Mouse (Mus musculus) right cerebral cortex, postnatal 4 days (tissue): ENCODE measurements around the gene Trip6.

Source experiments
- DNase-seq: peaks from one replicate; pipeline ENCODE4 v3.0.0-alpha.2; 2022

Gene Trip6

DNA sequence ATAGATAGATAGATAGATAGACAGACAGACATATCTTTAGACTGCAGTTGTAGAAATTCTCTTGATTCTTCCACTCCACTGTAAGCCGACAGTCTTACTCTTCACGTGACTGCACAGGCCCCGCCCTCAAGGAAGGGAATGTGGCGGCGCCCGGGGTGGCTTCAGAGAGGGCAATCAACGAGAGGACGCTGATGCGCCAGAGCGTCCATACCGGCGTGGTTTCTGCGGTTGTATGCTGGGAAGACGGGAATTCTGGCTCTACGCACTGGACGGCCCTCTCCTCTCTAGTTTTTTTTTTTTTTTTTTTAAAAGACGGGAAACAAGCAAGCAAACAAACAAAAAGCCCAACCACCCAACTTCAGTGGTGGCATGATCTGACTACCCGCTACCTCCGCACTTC lies 24.1 kb upstream of the Trip6 start:
- DNase-seq, result peak; percentile 90

DNA sequence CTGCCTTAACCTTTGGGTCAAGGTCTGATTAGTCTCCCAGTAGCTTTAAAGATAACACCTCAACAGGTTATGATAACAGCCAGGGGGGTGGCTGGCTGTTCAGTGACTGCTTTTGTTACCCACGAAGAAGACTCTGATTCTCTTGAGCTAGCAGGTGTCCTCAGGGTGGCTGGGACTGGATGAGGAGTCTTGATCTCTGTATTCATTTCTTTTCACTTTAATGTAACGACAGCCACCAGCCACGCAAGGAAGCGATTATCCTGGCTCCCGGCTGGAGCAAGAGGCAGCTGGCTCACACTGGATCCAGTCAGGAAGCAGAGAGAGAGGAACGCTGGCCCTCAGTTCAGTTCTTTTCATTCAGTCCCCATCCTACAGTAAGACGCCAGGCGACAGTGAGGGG lies 23.0 kb upstream of the Trip6 start:
- no peak for DNase-seq

DNA sequence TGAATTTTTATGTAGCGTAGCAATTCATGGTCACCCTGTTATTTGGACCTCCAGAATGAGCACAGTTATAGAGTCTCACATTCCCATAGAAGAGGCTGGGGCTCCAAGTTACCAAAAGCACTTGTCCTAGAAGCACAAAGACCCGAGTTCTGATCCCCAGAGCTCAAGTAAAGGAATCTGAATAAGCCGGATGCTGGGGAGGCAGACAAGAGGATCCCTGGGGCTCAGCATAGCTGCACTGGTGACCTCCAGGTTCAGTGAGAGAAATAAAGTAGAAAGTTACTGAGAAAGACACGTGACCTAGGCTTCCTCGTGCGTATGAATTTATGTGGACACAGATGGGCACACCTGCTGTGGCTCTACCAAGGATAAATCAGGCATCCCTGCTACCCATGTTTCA lies 20.9 kb upstream of the Trip6 start:
- no peak for DNase-seq

DNA sequence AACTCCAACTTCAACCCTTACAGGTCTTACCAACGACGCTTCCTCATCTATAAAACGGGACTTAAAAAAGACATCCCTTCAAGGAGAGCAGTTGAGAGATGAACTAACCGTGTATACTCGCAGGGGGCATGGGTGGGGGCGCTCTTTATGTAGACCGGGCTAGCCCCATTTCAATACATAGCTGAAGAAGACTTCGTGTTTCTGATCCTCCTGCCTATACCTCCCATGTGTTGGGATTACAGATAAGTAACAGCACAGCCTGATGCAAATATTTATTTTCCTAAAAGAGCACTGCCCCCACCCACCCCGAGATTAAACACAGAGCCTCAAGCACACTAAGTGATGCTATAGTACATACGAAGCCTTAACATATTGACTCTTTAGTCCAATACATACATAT lies 20.1 kb upstream of the Trip6 start:
- DNase-seq, result no peak

DNA sequence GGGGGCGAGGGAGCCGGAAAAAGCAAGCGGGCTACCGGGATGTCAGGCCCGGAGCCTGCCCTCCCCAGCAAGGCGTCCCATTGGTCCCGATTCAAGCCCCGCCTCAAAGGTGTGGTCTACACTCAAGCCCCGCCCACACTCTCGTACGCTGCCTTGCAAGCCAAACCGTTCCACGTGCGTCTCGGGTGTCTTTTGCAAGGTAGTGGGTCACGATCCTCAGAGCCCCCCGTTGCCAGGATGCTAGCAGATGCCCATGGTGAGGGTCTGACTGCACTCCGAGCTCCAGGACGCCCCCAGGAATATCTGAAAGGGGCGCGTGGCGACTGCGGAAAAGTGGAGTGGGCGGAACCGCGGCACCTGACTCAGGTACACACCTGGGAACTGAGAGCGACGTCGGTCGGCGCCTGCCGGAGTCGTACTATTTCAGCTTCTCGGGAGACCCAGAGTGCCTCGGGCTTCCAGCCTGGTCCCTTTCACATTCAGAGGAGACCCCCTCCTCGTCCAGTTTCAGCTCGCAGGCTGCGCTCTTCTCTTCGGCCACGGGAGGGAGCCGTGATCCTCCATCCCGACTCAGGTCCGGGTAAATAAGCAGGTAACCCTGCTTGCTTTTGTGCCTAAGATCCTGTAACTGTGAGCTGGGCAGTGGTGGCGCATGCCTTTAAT lies 19.4 kb upstream of the Trip6 start, which contains the start of gene Slc12a9:
TSS of gene Slc12a9 (minus strand) at position 86 of the 663 bp plus-strand sequence.
- peak; percentile 94 for DNase-seq

DNA sequence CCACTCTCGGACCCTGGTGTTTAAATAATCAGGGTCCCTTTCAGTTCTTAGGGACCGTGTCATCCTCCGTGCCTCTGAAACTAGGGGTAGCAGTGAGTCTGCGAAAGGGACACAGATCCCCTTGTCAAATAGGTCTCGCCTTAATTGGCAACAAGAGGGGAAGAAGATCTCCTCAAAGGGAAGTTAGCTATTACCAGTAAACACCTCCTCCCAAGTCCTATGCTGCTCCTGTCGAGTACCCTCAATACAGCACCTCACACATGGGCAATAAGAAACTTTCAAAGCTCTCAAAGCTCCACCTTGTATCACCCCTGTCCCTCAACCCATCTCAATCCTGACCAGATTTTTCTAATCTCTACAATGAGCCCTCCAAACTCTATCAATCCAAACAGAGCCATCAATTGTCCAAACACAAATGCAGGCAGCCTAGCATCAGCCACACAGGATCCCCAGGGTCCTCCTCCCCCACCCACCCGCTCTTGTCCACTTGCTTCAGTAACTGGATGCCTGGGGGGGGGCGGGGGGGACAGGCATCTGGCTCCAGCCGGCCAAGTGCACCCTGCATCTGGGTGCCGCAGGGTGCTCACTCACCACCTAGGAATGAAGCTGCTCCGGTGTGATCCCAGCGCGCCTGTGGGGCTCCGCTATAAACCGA lies 18.8 kb upstream of the Trip6 start:
- DNase-seq, result no peak

DNA sequence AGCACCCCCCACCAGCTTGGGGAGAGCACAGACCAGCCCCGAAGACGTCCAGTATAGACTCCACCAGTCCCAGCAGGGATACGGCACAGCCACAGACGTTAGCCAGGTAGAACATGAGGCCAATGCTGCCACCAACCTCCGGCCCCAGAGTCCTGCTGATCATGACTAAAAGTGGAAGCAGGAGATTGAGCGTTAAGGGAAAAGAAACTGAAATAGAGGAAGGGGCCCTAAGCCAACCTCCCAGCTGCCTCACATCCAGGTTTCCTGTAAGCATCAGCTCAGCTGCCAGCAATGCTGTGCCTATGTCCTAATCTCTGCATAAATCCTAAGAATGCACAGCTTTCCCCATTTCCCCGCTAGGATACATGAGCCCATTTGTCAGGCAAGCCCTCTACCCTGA lies 16.7 kb upstream of the Trip6 start:
- no peak for DNase-seq

DNA sequence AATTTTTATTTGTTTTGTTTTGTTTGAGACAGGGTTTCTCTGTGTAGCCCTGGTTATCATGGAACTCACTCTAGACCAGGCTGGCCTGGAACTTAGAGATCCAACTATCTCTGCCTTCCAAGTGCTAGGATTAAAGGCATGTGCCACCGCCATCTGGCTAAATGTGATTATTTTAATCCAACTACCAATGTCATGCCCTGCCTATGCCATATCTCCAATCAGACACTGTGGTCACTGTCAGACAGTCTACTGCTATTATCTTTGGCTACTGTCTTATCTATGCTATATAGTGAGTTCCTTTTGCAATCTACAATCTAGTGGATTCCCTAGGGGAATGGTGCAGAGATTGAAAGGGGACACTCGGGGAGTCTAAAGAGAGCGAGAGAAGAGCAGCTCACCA lies 6.8 kb upstream of the Trip6 start:
- no peak for DNase-seq

DNA sequence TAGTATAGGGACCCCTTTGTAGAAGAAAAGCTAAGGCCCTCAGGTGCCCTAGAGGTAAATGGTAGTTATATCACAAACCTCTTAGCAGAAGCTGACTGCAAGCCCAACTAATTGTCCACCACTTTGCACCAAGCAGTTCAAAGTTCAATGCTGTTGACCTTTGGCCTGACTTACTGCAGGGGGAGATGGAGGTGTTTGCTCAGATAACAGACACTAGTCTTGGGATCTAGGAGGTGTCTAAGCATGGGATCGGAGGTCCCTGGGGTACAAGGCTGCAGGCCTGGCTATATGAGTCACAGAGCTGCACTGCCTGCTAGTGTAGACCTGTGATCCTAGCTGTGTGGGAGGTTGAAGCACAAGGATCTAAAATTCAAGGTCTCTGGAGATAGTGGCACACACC lies 4.4 kb upstream of the Trip6 start:
- DNase-seq, result no peak

DNA sequence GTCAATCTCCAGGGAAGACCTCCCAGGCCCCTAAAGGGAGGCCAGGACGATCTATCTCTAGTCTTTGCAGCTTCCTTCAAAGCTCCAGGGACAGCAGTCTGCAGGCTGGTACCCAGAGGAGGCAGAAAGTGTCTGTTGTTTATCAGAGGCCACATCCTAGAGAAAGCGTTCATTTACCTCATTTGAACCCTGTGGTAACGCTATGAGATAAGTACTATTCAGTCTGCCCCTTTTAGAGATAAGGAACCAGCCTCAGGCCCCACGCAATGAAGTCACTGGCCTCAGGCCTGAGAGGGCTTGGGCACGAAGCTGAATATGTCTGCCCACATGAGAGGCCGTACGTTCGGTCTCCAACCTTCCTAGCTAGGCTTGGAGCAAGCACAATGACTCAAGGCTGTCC lies 3.2 kb upstream of the Trip6 start:
- DNase-seq, result no peak

DNA sequence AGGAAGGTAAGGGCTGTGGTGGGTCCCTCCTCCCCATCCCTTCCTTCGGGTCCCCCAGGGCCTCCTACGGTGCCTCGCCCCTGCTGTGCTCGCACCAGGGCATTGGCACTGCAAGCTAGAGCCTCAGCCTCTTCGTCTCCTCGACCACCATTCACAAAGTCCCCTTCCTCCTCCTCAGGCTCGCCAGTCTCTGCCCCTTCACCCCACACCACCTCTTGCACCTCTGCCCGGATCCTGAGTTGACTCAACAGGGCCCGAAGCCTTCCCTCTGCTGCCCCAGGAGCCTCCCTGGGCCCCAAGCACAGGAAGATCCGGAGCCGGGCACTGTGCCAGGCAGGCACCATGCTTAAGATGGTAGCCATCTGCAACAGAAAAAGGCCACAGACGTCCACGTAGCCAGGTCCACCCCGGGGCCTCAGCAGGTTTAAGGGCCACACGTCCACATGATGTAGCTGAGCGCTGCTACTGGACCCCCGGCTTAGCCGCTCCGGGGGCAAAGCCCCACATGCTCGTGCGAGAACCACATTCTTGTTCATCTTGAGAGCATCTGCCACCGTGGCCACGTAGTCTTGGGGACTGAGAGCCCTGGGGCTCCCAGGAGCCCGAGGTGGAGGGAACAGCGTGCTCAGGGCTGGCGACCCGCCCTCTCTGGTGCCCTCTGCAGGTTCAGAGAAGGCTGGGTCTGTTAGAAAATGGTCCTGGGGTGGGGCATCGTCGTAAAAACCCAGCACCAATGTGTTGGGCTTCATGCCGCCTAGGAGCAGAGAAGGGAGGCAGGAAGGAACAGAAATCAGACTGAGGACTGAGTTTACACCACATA lies 1.1 kb upstream of the Trip6 start:
- DNase-seq, result peak; percentile 52

DNA sequence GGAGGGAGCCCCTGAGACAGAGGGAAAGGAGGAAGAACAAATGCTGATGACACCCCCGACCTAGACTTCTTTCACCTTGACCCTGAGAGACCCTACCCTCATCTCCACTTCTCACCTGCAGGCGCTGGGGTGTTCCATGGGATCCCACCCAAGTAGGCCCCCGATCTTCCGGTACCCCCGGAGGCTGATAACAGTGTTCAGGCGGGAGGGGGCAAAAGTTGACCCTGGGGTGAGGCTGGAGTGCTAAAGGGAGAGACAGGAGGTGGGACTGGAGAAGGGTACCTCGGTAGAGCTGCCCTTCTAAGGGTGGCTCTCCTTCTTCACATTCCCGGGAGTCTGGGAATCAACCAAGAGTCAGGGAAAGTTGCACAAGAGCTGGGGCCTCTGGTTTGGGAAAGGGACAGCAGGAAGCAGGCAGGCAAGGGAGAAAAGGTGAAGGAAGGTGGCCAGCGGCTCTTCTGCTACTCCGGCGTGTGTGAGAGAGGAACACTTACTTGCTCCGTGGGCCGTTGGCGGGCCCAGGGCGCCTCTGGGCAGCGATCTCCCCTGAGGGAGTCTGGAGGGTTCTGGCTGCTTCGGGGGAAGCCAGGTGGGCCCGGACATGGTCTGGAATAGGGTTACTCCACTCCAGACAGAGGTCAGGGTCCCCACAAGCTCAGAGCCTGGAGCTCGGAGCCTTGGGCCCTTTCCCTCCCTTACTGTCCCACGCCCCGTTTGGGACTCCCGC lies 575 bp downstream of the Trip6 start:
- no peak for DNase-seq

DNA sequence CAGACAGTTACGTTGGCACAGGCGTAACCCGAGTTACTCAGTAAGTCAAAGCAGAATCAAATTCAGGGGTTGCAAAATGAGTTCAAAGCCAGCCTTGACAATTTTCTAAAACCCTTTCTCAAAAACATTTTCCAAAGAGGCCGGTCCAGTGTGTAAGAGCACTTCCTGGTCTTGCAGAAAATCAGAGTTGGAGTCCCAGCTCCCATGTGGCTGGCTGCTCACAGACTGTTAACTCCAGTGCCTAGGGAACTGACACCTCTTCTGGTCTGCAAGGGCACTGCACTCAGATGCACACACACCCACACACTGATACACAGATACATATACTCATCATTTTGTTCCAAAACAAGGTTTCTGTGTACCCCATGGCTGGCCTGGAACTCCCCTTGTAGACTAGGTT lies 5.8 kb downstream of the Trip6 start:
- no peak for DNase-seq

DNA sequence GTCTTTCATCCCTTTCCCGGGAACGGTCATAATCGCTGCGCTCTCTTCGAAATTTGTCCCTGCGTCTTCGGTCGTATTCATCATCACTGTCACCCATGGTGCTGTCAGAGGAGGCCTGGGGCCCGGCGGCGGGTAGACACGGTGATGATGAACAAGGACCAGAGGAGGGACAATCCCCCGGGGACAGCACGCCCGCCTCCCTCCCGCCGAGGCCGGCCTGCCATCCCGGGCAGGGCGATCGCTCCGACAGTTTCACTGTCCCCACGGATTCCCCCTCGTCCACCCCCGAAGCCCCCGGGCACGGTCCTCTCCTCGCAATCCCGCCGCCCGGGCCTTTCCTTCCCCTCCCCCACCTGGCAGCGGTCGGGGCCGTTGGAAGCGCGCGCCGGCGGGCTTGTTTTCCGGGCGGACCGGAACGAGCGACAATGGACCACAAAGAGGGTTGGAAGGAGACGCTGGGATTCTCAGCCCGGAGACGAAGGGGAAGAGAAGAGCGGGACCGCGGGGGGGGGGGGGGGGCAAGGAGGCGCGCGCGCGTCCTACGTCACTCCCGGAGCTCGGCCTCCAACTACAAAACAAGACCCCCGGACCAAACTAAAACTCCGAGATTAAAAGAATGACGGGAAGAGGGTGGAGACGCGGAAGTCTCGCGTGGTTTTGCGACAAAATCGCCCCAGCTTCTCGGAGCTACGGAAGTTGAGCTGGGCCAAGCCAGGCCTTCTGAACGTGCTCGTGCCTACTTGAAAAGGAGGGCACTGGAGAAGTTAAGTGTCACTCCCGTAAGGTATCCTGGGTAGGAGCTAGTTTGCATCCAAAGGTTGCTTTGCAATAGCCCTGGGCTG lies 6.9 kb downstream of the Trip6 start, which contains the start of gene Srrt:
TSS of gene Srrt (minus strand) at position 604 of the 842 bp plus-strand sequence.
- peak; percentile 85 for DNase-seq

DNA sequence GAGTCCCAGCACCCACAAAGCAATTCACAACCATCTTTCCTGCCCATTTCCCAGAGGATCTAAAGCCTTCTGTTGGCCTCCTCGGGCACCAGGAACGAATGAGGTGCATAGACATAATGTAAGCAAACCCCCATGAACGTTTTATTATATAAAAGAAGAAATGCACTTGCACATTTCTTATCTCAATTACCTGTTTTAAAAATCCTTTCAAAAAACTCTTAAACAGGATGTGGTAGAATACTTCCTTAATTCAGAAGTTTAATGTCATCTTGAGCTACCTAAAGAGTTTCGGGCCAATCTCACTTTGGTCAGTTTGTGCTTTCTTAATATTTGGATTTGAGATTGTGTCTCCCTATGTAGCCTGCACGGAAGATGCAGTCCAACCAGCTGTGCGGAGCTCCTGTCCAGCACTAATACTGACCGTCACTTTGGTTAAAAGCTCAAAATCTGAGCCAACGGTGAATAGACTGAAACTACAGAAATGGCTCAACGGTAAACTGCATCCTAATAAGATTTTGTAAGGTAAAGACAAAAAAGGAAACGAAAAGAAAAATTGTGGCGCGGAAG lies 7.7 kb downstream of the Trip6 start:
- DNase-seq, result no peak

DNA sequence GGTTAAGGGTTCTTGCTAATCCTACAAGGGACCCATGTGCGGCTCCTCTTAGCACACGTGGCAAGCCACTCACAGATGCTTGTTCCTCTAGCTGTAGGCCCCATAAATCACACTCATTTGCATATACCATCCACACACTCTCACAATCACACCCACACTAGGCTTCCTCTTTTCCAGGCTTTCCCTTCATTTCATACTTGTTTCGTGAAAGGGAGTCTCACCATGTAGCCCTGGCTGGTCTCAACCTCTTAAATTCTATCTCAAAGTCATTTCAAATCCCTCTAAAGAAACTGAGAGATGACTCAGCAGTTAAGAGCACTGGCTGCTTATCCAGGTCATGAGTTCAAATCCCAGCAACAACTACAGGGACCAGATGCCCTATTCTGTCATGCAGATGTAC lies 8.4 kb downstream of the Trip6 start:
- no peak for DNase-seq

DNA sequence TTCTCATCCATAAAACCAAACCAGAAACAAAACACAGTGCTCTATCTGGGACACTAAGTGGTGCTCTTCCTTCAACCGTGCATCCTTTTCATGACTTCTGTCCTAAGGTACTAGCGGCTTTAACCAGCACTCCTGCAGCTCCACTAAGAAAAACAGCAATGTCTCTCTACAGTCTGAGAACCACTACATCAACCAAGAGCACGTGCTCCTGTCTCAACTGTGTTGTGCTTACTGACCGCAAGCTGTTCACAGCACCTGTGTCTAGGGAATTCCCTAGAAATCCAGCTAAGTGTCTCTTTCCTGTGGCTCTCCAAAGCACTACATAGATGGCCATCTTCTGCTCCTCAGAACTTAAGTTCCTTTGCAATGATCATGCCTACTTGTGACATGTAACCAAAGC lies 9.4 kb downstream of the Trip6 start:
- no peak for DNase-seq

DNA sequence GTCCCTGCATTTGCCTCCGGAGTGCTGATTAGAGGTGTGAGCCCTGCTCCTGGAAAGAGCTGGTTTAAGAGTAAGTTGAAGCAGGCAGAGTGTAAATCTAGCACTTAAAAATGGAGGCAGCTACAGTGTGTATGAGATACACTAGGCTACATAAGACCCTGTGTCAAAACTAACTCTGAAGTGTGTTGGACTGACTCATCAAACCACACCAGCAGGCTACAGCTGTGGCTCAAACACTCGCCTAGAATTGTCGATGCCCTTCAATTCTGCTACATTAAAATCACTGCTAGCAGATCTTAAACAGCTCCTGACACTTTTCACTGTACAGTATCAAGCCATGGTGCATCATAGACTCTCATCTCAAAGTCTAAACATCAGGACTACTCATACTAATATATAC lies 10.0 kb downstream of the Trip6 start:
- no peak for DNase-seq

DNA sequence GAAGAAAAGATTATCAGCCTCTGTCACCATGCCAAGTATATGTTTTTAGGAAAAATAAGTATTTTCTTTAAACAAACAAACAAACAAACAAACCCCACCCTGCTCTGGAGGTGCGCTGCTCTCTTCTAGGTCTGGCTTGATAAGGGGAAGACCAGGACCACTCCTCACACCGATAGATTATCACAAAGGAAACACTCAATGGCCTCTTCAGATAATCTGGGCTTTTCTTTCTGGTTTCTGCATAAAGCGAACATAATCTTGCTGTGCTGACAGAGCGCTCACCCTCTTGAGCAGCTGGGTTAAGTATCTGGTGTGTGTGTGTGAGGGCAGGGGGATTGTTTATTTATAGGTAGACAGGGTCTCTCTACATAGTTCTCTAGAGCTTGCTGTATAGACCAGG lies 10.6 kb downstream of the Trip6 start:
- DNase-seq, result no peak

DNA sequence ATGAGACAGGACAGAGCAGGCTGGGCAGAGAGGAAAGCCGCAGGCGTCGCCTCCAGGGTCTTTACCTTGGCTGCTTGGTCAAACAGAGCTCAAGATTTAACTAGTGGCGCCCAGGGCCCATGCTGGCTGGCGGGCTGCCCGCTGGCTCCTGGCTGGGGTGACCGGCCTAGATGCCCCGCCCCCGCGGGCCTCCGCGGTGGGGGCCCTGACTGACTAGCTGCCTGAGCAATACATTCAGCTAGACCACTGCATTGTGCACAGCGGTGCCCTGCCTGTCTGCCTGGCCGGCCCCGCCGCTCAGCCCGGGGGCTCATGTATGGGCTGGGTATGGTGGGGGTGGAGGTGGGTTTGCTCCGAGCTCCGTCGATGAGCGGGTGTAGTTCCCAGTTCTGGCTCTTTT lies 13.0 kb downstream of the Trip6 start:
- DNase-seq, result peak; percentile 59

DNA sequence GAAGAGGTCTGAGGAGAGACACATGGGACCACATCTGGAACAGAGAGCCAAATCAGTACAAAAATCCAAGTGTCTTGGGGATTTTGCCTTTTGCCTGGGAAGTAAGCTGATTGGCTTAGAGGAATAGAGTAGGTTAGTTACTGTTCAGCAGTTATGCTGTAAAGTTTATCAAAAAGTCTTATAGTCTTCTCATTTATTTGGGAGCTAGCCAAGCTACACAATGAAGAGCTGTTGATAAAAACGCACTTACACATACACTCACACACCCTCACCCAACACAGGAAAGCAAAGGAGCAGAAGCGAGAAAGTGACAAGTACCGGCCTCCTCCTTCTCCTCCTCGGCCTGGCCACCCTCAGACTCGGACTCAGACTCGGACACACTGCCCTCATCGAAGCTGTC lies 15.0 kb downstream of the Trip6 start:
- DNase-seq, result no peak

DNA sequence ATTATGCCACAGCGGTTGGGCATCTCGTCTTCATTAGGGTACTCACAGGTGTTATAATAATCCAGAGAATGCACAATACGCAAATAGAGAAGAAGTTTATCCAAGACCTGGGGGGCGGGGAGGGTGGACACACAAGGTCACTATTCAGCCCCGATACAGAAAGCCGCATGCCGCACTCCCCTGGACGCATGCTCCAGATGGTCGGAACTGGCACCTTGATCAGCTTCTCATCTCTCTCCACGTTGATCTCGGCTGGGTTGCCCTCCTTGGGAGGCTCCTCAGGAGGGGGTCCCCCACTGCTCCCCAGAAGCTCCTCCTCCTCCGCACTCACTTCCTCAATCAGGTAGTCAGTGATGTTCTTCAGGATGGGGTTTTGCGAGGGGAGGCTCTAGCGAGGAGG lies 17.1 kb downstream of the Trip6 start:
- no peak for DNase-seq
